Mouse (Mus musculus): ENCODE measurements around the gene Rai1.
A peak's percentile ranks its signal among the peaks of the same experiment; 100 is the strongest.

Gene Rai1

DNA sequence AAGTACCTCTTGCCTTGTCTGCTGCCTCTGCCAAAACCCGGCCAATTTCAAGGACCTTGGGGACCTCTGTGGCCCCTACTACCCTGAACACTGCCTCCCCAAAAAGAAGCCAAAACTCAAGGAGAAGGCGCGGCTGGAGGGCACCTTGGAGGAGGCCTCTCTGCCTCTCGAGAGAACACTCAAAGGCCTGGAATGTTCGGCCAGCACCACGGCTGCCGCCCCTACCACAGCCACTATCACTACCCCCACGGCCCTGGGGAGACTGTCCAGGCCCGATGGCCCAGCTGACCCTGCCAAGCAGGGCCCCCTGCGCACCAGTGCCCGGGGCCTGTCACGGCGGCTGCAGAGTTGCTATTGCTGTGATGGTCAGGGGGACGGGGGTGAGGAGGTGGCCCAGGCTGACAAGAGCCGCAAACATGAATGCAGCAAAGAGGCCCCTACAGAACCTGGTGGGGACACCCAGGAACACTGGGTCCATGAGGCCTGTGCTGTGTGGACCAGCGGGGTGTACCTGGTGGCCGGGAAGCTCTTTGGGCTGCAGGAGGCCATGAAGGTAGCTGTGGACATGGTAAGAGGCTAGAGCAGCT lies 85.3 kb downstream of the Rai1 start:
- DNase-seq (ENCODE audit: low read depth, low spot score): no peak

DNA sequence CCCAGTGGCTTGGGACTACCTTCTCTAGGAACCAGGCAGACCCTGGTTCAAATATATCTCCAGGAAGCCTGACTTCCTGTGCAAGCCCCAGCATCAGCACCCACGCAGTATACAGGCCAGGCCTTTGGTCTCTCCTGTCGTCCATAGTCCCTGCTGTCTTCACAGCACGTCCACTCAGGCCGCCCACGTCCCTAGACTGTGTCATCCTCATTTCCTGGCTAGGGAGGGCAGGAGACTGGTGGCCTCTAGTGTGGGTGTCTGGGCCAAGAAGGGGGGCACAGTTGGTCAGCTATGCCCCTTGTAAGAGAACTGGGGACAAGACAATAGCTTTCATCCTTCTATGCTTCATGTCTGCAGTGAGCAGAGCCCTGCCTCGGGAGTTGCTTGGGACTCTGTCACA lies 87.7 kb downstream of the Rai1 start:
- DNase-seq (ENCODE audit: low read depth, low spot score): no peak

DNA sequence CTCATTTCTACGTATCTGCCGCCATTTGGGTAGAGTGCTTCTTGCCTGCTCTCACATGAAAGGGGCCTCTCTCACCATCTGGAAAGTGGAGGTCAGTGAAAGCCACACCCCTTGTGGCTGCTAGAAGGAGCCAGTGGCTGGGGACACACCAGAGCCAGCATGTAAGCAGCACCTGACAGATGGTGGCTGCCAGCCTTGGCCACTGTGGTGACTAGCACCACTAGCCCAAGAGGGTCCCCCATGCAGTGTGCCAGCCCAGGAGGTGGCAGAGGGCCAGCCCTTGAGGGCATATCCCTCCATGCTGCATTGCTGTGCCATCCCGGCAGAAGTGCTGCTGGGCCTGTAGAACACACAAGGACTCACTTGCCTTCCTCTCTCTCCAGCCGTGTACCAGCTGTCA lies 88.7 kb downstream of the Rai1 start:
- DNase-seq (ENCODE audit: low read depth, low spot score): no peak

DNA sequence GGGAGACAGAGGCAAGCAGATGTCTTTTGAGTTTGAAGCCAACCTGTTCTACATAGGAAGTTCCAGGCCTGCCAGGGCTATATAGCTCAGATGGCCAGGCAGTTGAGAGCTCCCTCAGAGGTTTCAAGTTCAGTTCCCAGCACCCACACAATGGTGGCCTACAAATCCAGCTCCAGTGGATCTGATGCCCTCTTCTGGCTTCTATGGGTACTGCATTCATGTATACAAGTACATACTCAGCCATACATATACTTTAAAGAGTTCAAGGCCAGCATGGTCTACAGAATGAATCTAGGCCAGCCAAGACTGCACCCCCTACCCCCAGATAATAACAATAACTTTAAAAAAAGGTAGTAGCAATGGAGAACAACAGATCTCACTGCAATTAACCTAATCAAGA lies 90.3 kb downstream of the Rai1 start:
- peak; percentile 54 for DNase-seq (ENCODE audit: low read depth, low spot score)

DNA sequence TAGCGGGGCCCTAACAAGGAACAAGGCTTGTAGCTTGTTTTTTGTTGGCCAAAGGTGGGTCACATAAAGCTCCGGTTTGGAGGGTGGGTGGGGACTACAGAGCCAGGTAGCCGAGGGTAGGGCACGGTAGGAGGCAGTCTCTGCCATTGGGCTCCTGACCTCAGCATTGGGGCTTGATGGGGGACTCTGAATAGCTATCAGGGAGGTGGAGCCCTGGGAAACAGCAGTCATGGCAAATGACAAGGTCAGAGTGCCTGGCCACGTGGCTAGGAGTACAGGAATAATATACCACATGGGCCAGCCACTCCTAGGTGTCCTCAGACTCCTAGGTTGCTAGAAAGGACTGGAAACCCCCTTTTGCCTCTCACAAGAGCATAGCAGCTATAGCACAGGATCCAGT lies 91.5 kb downstream of the Rai1 start:
- no peak for DNase-seq (ENCODE audit: low read depth, low spot score)

DNA sequence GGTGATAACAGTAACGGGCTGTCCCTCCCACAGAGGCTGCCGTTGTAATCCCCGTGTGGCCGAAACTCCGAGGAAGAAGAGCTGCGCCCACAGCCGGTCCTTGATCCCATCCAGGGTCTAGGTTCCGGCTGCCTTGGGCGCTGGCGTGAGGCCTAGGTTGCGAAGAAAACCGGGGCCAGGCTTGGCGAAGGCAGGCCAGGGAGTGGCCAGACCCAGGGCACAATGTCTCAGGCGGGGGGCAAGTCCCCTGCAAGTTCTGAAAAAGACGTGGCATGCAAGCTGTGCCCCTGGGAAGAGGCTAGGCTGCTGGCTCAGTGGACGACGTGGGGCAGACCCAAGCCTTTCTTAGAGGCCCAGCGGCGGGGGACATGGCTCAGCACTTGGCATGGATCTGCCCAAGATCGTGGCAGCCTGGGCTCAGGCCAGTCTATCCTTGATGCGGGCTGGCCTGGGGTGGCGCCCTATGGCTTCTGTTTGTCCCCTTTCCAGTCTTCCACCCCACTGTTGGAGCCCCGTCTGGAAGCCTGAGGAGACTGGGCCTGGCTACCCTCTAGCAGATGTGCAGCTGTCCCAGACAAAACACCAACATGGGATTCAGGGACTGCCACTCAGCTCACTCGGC lies 93.3 kb downstream of the Rai1 start:
- no peak for DNase-seq (ENCODE audit: low read depth, low spot score)

DNA sequence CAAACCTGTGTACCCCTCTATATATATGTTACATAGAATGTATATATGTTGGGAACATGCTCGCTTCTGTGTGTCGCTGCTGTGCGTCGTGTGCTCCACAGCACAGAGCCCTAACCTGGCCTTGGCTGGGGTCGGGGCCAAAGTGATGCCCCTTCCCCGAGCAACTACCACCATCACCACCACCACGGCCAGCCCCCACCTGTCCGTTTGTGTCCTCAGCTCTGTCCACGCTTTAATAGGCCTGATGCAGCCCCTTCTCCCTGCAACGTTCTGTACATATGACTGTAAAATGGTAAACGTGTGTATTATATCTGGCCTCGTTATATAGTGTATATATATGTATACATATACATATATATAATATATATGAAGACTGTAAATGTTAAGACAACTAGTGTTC lies 93.8 kb downstream of the Rai1 start:
- no peak for DNase-seq (ENCODE audit: low read depth, low spot score)

DNA sequence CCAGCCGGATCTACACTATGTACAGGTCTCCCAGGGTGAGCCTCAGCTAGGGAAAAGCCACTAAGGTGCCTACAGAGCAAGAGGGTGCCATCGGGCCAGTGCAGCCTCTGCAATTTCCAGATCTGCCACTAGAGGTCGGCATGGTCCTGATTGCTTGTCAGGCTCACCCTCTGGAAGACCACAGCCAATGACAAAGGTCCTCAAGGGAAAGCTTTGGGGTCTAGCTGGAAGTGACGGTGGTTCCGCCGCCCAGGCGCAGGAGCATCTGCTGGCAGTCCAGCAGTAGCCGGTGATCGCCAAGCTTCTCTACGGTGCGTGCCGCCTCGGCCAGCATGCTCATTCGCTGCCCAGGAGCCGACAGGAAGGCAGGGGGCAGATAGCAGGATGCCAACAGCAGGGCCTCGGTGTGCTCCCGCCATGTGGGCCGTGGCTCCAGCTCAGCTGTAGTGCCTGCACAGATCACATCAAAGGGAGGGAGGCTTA lies 94.9 kb downstream of the Rai1 start:
- peak; percentile 91 for DNase-seq (ENCODE audit: low read depth, low spot score)

DNA sequence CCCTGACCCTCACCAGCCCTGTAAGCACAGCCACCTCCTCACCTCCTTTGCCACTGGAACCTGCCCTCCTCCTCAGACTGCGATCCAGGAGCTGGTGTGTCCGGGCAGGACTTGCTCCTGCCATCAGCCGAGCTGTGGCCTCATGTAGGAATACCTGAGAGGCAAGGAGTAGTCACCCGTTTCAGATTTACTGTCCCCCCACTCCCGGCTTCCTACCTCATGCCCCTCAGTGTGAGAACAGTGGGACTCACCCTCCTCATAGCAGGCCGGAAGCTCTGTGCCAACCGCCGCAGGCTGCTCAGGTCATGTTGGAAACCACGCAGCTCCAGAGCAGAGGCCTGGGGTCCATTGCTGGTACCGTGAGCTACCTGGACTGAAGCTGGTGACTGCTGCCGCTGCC lies 95.6 kb downstream of the Rai1 start:
- no peak for DNase-seq (ENCODE audit: low read depth, low spot score)

DNA sequence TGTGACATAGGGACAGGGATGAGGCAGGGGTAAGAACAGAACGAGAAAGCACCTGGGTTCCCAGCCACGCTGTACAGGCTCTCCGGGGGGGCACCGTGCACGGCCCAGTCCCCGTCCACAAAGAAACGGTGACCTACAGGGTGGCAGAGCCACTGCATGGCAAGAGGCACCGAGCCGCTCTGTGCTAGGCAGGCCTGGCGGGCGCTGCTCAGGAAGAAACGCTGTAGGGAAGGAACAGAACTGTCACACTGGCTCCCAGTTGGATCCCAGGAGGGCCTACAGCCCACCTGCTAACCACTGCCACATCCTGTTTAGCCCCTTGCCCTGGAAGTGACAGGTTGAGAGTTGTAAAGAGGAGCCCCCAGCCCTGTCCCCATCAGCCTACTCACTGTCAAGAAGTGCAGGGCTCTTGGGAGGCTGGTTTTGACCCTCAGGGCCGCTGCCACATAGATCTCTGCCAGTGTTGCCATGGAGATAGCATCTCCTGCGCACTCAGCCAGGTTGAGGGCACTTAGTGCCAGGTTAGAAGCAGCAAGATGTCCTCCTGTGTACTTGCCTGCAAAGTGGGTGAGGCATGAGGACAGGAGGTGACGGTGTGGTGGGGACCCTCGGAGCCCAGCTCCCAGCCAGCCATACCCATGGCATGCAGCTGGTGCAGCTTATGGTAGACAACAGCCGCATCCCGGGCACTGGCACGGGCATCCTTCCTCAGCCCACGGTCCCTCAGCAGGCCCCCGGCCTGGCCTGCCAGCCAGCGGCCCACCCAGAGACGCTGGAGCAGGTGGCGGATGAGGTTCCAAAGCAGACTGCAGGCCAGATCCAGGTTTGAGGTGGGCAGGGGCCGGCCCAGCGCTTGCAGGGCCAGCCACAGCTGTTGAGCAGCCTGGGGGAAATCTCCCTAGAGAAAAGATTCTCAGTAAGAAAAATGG lies 98.2 kb downstream of the Rai1 start:
- no peak for DNase-seq (ENCODE audit: low read depth, low spot score)

DNA sequence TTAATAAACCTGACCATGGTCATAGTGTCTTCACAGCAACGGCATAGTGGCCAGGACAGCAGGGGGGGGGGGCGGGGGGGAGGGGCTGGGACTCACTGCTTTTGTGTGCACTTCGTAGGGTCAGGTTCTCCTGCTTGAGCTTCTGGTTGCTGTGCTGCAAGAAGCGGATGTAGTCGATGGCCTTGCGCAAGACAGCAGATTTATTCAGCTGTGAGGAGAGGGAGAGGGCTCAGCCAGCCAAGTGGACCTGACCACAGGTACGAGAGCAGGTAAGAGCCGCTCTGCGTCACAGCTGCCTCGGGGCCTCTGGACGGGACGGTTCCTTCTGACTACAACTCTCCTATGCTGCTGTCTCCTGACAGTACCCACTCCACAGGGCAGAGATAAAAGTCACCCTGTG lies 100.2 kb downstream of the Rai1 start:
- DNase-seq (ENCODE audit: low read depth, low spot score): no peak

DNA sequence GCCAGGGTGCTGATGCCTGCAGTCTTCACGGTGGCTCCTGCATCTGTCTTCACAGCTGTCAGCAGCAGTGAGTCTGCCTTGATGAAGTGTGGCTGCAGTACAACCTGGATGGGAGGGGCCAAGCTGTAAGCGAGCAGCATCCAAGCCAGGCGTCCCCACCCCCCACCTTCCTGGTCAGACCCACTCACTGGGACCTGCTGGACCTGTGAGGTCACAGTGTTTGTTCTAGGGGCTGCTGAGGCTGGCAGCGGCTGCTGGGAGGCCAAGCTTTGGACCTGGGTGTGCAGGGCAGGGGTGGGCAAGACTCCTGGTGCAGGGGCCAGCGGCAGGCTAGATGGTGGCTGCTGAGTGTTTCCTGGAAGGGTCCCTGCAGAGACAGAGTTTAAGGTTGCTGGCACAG lies 101.4 kb downstream of the Rai1 start:
- no peak for DNase-seq (ENCODE audit: low read depth, low spot score)

DNA sequence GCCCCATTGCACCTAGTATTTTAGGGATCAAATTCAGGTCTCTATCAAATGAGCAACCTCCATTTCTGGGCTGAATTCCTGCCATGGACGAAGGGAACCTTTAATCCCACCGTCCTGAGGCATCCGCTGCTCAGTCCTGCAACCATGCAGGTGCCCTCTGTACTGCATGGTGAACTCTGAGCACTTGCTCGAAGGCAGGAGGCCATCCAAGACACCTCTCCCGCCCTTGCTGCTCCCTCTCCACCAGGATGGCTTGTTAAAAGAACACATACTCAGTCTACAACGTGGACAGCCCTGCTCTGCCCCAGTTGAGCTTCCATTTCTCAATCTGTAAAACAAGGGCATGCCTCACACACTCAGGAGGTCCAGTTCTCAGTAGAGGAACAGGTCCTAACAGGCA lies 103.4 kb downstream of the Rai1 start:
- no peak for DNase-seq (ENCODE audit: low read depth, low spot score)

DNA sequence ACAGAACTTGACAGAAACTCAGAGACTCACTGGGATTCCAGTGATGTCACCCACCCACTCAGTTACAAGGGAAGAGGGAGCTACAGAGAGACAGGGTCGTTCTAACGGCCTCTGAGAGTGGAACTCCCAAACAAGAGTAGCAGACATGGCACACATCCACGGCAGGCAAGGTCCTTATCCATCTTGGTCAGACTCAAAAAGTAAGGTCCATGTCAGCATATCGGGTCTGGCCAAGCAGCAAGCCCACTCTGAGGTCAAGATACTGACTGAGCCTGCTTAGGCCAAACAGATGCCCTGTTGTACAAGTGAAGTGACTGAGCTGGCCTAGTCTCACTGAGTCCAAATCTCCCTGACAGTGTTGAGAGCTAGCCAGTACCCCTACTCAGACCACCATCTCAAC lies 103.9 kb downstream of the Rai1 start:
- DNase-seq (ENCODE audit: low read depth, low spot score): no peak

DNA sequence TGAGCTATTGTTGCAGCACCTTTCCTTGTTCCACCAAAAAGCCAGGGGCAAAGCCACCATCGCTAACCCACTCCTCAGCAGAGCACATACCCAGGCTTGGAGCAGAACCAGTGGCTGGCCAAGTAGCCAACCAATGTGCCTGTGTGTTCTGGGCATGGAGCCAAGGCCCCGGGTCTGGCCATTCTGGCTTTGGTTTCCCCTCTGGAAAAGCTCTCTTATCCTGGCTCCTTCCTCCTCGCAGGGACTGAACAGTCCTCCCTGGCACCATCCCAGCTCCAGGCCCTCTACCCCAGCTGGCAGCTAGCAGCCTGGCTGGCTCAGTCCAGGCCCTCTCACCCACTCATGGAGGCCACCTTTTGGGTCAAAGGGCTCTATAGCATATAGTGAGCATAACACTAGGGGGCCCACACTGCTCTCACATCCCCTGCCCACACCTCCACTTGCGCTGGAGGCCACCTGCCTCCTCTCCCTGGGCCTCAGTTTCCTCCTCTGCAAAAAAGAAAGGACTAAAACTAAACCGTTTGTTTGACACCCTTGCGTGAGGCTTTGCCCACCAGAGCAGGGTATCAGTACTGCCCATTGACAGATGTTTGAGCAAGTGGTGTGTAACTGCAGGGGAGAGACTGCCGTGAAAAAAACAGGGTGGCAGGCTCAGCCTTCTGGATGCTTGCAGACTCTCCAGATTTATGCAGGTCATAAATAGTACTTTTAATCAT lies 104.6 kb downstream of the Rai1 start:
- DNase-seq (ENCODE audit: low read depth, low spot score): no peak

DNA sequence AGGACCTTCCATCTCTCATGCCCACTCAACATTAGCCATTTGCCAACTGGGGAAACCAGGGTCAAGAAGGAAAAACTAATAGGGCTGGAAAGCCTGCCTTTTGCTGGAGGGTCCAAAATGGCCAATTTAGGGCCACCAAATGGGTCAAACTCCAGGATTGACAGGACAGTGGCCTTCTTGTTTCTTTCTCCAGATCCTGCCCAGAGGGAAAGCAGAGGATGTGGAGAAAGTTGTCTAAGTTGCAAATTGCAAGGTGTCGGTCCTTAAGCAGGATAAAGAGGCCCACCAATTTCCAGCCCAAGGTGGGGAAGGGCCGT lies 105.1 kb downstream of the Rai1 start:
- DNase-seq (ENCODE audit: low read depth, low spot score): no peak

DNA sequence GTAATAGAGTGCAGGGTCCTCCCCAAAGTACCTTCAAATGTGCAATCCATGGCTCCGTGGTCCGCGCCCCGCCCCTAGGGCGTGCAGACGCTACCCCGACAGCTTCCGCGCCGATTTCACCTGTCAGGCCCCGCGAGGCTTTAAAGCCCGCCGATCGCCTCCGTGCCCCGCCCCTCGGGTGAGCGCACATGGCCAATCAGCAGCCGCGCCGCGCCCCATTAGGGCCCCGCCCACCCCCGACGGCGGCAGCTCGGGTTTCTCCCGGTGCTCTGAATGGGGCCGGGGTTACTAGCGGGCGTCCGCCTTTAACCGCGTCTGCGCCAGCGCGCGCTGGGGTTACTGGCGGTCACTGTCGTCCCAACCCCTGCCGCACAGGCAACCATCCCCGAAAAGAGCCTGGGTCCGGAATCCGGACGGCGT lies 105.5 kb downstream of the Rai1 start:
- DNase-seq (ENCODE audit: low read depth, low spot score): peak; percentile 95

DNA sequence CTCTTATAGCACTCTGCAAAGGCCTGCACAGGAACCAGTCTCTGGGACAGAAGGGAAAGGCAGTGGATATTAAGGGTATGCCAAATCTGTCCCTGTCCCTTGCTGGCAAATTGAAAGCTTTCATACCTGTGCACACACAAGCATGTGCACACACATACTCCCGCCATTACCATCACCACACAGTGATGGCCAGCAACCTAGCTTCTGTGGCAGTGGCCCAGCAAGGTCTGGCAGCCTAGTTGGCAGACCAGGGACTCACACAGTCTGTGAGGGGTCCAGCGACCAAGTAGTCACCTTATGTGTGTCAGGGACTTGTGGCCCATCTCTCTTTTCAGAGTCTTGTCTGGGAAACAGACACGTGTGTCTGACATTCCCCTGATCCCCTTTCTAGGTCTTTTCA lies 106.3 kb downstream of the Rai1 start:
- DNase-seq (ENCODE audit: low read depth, low spot score): no peak

DNA sequence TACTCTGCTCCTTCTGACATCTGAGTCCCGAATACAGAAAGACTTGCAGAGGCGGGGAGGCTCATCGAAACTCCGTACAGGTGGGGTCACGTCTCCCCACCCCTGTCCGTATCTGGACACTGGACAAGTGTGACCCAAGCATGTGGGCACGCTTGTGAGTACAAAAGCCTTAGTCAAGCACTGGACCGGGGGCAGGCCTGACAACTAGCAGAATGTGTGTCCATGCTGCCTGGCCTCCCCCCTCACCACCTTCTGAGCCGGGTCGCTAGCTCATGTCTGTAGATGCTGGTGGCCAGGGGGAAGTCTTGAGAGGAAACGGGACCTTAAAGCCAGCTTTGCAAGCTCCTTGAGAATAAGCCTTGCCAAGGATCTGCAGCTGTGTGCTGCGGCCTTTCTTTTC lies 106.9 kb downstream of the Rai1 start:
- DNase-seq (ENCODE audit: low read depth, low spot score): no peak

DNA sequence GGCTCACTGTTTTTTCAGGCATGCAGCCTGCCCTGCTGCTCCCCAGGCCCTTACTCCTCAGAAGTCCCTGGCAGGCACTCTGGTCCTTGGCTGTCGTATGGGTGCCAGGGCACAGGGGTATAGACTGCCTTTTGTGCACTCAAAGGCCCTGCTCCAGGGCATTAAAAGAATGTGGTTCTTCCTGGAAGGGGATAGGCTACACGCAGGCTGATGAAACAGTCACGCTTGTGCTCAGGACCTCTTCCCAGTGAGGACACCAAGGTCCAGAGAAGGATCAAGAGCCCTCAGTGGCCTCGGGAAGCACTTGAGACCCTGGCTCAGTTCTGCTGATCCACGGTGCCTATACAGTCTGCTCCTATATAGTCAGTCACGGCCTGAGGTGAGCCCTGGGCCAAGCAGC lies 108.5 kb downstream of the Rai1 start:
- DNase-seq (ENCODE audit: low read depth, low spot score): no peak

DNA sequence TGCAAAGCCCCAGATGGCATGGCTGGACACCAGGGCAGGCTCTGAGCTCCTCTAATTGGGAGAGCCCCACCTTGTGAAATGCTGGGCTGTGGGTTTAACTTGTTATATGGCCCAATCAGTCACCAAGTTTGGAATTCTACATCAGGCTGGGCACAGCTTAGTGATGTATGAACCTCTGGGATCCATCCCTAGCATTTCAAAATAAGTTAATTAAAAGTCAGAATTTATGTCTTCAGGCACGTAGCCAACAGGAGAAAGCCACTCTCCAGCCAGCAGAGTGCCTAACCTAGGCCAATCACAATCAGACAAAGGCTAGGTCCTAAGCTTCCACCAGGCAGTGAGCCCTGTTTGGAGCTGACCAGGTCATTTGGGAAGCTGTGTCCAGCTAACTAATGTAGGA lies 111.9 kb downstream of the Rai1 start:
- DNase-seq (ENCODE audit: low read depth, low spot score): no peak

DNA sequence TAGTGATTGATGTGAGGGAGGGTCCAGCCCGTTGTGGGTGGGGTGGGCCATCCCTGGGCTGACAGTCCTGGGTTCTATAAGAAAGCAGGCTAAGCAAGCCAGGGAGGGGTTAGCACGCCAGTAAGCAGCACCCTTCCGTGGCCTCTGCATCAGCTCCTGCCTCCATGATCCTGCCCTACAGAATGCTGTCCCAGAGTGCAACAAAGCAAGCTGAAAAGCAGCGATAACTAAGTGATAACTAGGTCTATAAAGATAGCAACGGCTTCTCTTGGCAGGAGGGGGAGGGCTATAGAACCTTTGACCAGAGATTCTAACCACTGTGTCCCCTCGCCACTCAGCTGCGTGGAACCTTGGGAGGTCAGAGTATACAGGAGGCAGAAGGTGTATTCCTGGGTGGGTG lies 112.7 kb downstream of the Rai1 start:
- no peak for DNase-seq (ENCODE audit: low read depth, low spot score)

All from mesoderm, embryonic 11.5 days (tissue).